Mouse (Mus musculus) ES-CJ7 (cell line): ENCODE data around the gene Mettl21e.
A peak's percentile ranks its signal among the peaks of the same experiment; 100 is the strongest.
"Not testable (repeated sequence)": the region's sequence is repeated elsewhere in the genome, so short reads cannot be mapped to it uniquely, and the experiment has no call there.

Experiments used
- DNase-seq: peaks from one replicate; pipeline ENCODE4 v3.0.0; 2011; ENCODE audit warnings: low read depth, low spot score

Mettl21e gene

GRCm38 (mm10) chr1:44218876-44219275 lies at the start of gene Mettl21e:
TSS of gene Mettl21e (minus strand) at chr1:44218961.
- no peak for DNase-seq

- DNase-seq: not testable (repeated sequence)
Observed at GRCm38 (mm10) chr1:44240440-44240839, 21.7 kb upstream of the Mettl21e start.

- no peak for DNase-seq
Observed at GRCm38 (mm10) chr1:44239969-44240368, 21.2 kb upstream of the Mettl21e start.

- DNase-seq: no peak
Observed at GRCm38 (mm10) chr1:44237305-44237704, 18.5 kb upstream of the Mettl21e start.

GRCm38 (mm10) chr1:44235311-44235710 lies 16.6 kb upstream of the Mettl21e start:
- DNase-seq: peak; percentile 56

GRCm38 (mm10) chr1:44234531-44234930 lies 15.8 kb upstream of the Mettl21e start:
- DNase-seq: peak; percentile 44

- DNase-seq: peak; percentile 58
Observed at GRCm38 (mm10) chr1:44229044-44229443, 10.3 kb upstream of the Mettl21e start.

GRCm38 (mm10) chr1:44217118-44217517 lies 1.6 kb downstream of the Mettl21e start:
- DNase-seq: no peak

- no peak for DNase-seq
Observed at GRCm38 (mm10) chr1:44216352-44217116, 2.2 kb downstream of the Mettl21e start.

- DNase-seq: no peak
Observed at GRCm38 (mm10) chr1:44214443-44214842, 4.3 kb downstream of the Mettl21e start.

GRCm38 (mm10) chr1:44202876-44203275 lies 15.9 kb downstream of the Mettl21e start:
- DNase-seq: peak; percentile 57

GRCm38 (mm10) chr1:44198273-44199171 lies 20.2 kb downstream of the Mettl21e start:
- DNase-seq: peak; percentile 35

- DNase-seq: no peak
Observed at GRCm38 (mm10) chr1:44186396-44186795, 32.4 kb downstream of the Mettl21e start.

GRCm38 (mm10) chr1:44178086-44178485 lies 40.7 kb downstream of the Mettl21e start:
- no peak for DNase-seq

- peak; percentile 73 for DNase-seq
Observed at GRCm38 (mm10) chr1:44173903-44174302, 44.9 kb downstream of the Mettl21e start.

GRCm38 (mm10) chr1:44172656-44173055 lies 46.1 kb downstream of the Mettl21e start:
- DNase-seq: no peak

GRCm38 (mm10) chr1:44167859-44168383 lies 50.8 kb downstream of the Mettl21e start:
- DNase-seq: peak; percentile 61

- no peak for DNase-seq
Observed at GRCm38 (mm10) chr1:44162389-44162788, 56.4 kb downstream of the Mettl21e start.

GRCm38 (mm10) chr1:44161818-44162217 lies 56.9 kb downstream of the Mettl21e start:
- DNase-seq: no peak

- DNase-seq: no peak
Observed at GRCm38 (mm10) chr1:44158317-44158716, 60.4 kb downstream of the Mettl21e start.

GRCm38 (mm10) chr1:44155287-44155686 lies 63.5 kb downstream of the Mettl21e start:
- DNase-seq: peak; percentile 26
